Comparison of ENCODE assay signal across 6 mouse cellular contexts in the genomic region with DNA sequence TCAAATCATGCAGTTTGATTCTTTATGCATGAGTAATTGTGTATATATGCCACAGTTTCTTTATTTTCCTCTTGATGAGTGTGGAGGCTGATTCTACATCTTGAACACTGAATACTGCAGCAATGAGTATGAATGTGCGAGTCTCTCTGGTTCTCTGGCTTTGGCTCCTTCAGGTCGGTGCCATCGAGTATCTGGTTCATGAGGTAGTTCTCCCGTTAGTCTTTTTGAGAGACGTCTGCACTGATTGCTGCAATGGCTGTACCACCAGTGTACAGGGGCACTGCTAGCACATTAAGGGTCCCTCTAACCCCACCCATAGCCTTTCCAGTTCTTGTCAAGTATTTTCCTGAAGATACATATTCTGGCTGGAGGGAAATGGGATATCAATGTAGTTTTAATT. TPM values are rescaled to one million over a fixed set of nuclear protein-coding genes. Genes with fewer than 3 reads are reported as not detected.
"Had no signal": no experiment of that assay in that cellular context is flagged by ENCODE, and none has a peak within 500 bp of the region (broad histone marks: within the 10 kb centered on the region; RNA-seq: fewer than 3 reads in every experiment).

No protein-coding gene starts in this region.

- ATAC-seq: lung, postnatal 0 days had no signal

- H3K4me2 ChIP-seq: liver, embryonic 11.5 days; liver, embryonic 15.5 days had no signal

- H3K9ac ChIP-seq: liver, embryonic 15.5 days had no signal

- H3K36me3 ChIP-seq: limb, embryonic 10.5 days; liver, embryonic 15.5 days had no signal

- H3K9me3 ChIP-seq: liver, embryonic 15.5 days had no signal

- H3K4me3 ChIP-seq: limb, embryonic 10.5 days; liver, embryonic 15.5 days had no signal

- H3K27ac ChIP-seq: limb, embryonic 10.5 days; liver, embryonic 15.5 days had no signal

RNA-seq across cellular contexts. Expression of a gene that starts 2.3 kb away (rescaled TPM):
- polyA plus RNA-seq: inflammation-experienced regulatory T-cells, adult 6 months; spleen, adult 2 months had no signal
